Mouse (Mus musculus) mesoderm, embryonic 11.5 days (tissue): ENCODE data around the gene Plekha5.
A peak's percentile ranks its signal among the peaks of the same experiment; 100 is the strongest.

Experiments
- DNase-seq: peaks from one replicate; pipeline ENCODE4 v3.0.0-alpha.2; 2012; ENCODE audit warnings: low read depth, low spot score

Gene Plekha5

DNA sequence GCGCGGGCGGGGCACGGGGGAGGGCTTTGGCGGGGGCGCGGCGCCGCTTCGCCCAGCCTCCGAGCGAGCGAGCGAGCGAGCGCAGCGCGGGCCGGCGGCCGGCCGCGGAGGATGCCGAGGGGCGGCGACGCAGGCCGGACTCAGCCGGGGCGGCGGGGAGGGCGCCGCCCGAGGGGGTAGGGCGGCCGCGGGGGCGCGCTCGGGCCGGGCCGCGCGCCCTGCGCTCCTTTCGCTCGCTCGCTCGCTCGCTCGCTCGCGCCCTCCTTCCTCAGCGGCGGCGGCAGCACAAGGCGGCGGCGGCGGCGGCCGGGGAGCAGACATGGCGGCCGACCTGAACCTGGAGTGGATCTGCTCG, at the start of gene Plekha5:
Gene Plekha5, plus strand, starts transcription at position 209 of the 355 bp plus-strand sequence.
- peak; percentile 81 for DNase-seq

DNA sequence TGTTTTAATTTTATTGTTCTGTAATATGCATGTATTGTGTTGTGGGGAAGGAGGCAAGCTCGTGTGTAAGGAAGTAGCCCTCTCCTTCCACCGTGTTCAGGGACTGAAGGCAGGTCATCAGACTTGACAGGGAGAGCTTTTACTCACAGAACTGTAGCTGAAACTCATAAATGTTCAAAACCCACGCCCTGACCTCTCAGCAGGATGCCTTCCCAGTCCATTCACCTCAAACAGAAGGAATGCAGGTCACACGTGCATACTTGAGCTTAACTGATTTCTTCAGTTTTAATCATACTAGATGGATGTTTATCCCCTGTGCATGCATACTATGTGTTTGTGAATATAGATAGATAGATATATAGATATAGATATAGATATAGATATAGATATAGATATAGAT, 48.2 kb upstream of the Plekha5 start:
- DNase-seq: no peak

GRCm38 (mm10) chr6:140380588-140380987, 43.3 kb upstream of the Plekha5 start:
- DNase-seq: no peak

- no peak for DNase-seq
Measured at GRCm38 (mm10) chr6:140381162-140381561, 42.7 kb upstream of the Plekha5 start.

- DNase-seq: no peak
Measured at GRCm38 (mm10) chr6:140383580-140384400, 40.1 kb upstream of the Plekha5 start.

- no peak for DNase-seq
Measured at GRCm38 (mm10) chr6:140396687-140397086, 27.2 kb upstream of the Plekha5 start.

DNA sequence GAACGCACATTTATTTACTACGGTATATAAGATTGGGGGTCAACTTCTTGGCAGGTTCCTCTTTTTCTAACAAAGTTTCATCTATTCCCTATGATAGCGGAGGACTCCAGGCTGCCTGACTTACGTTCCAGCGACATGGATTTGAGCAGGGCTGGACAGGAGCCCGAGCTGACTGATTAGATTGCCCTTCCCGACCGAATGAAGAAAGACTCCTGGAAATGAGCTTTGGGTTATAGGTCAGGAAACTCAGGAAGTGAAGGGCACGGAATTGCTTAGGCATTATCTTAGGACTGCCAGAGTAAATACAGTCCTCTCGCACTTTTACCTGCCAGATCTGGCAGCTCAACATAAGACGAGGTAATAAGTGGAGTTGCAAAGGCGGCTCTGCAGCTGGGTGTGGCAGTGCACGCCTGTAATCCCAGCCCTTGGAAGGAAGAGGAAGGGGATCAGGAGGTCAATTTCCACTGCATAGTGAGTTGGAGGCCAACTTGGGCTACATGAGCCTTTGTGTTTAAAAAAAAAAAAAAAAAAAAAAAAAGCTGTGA, 21.0 kb upstream of the Plekha5 start:
- DNase-seq: no peak

DNA sequence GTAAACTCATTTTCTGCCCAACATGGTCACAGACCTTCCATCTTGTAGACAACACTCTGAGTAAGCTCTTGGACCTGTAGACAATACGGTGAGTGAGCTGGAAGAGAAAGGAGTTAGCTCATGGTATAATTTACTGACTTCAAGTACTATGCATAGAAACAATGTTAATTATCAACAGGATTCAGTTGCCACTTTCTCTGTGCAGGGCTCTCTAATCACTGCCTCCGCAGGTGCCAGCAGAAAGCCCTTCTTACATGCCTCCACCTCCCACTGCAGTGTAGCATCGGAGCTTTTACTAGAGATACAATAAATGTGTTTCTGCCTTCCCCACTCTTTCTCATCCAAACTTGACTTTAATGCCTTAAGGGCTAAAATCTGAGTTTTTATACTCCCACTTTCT, 11.9 kb upstream of the Plekha5 start:
- no peak for DNase-seq

DNA sequence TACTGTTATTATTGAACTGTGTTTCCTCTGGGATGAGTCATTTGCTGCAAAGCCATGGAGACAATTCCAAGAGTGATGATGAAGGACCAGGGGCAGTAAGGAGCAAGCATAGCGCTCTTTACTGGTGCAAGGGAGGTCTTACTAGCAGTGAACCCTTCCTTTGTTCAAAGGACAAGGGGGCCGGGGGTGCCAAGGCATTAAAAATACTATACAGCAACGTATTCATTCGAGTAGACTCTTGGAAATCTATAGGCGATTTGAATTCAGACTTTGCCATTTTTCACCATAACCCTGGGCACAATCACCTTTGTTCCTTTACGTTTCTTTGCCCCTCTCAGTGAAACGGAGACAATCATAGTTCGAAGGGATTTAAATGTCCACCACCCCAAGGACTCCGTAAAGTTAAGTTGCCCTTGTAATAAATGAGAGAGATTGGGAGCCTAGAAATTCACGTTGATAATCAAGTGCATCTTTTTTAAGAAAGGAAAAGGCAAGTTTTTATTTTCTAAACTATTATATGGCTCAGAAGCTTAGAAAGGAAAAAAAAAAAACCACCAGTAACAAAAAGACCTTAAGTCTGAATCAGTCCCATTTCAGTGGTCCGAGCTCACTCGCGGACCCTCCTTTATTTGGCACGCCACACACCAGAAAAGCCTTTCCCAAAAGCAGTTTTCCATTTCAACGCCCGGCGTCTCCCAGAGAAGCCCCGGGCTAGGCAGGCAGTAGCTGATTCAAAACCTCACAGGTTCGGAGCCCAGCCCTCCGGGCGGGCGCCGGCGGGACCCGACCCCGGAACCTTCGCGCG, 611 bp upstream of the Plekha5 start:
- peak; percentile 11 for DNase-seq

DNA sequence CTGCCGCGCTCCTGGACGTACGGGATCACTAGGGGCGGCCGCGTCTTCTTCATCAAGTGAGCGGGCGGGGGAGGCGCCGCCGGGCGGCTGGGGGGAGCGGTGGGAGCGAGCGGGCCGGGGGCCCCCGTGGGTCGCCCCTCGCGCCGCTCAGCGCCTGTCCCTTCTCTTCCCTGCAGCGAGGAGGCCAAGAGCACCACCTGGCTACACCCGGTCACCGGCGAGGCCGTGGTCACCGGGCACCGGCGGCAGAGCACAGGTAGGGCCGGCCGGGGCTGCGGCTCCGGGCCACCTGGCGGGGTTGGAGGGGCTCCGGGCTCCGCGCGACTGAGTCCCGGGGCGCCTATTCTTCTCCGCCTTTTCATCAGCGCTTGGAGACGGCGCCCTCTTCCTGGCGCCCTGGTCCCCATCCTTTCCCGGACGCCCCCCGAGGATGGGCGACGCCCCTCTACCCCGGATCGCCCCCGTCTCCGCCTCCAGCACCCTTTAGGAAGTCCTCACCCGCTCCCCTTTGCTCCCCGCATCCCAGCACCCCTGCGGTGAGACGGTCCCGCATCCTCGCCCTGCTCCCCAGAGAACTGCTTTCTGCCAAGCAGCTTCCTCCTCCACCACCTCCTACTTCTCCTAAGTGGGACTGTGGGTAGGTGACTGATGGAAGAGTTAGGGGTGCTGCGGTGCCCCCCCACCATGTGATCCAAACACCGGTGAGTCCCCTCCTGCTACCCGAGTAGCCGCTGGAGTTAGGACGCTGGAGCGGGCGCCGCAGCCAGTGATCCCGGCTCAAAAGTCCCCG, 542 bp downstream of the Plekha5 start:
- DNase-seq: peak; percentile 34

DNA sequence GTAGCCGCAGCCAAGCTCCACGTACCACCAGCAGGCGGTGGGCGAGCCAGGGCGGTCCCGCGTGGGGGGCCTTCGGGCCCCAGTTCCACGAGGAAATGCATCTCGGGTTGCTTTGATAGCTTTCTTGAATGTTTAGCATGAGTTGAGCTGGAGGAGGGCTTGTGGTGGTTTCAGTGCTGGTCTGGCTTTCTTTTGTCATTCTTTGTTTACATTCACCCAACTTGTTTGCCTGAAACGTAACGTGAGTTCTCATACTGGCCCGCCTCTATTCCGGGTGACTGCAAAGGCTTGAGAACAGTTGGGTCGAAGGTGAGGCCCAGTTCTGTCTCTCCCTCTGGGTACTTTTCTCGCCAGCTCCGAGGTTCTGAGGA, 1.1 kb downstream of the Plekha5 start:
- peak; percentile 30 for DNase-seq

DNA sequence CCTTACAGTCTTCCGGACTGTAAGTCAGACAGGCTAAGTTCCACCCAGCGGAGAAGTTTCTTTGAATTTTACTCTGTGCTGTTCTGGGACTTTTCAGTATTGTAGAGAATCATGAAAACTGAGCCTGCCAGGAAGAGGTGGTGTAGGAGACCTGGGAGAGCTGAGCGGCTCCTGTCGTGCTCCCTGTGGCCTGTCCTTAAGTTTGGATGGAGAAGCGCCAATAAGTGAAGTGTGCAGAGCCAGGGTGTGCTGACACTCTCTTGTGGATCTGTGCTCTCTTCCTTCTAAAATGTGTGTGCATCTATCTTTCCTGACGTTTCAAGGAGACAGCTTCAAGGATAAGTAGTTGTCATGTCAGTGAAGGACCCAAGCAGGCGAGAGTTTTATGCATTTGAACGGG, 5.4 kb downstream of the Plekha5 start:
- DNase-seq: no peak

DNA sequence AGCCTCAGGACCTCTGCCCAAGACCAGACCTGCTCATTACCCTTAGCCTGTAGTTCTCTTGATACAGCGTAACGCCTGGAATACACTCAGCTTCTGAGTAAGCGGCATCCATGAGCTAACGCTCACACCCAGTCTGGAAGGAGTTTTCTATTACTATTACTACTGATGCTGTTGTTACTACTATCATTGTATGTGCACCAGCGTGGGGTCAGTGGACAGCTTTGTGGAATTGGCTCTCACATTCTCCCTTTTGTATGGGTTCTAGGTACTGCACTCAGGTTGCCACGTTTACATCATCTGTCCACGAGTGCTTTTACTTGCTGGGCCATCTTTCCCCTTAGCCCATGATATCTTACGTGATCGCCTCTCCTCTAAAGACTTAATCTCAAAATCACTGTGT, 8.5 kb downstream of the Plekha5 start:
- no peak for DNase-seq

GRCm38 (mm10) chr6:140443374-140443773, 19.5 kb downstream of the Plekha5 start:
- DNase-seq: peak; percentile 65

DNA sequence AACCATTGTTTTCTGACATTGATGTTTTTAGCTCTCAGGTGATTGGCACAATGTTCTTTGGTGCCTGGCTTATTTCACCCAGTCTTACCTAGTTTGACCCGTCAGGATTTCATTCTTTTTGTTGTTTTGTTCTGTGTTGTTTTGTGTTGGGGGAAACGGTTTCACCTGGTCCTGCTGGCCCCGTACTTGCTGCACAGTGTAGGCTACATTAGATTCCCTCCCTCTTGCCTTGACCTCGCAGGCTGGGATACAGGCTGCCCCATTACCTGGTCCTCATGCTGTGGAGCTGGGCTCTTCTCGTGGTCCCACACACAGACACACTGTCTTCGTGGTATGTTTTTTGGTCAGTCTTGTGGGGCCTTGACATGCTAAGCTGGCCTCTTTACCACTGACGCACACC, 20.3 kb downstream of the Plekha5 start:
- DNase-seq: no peak

DNA sequence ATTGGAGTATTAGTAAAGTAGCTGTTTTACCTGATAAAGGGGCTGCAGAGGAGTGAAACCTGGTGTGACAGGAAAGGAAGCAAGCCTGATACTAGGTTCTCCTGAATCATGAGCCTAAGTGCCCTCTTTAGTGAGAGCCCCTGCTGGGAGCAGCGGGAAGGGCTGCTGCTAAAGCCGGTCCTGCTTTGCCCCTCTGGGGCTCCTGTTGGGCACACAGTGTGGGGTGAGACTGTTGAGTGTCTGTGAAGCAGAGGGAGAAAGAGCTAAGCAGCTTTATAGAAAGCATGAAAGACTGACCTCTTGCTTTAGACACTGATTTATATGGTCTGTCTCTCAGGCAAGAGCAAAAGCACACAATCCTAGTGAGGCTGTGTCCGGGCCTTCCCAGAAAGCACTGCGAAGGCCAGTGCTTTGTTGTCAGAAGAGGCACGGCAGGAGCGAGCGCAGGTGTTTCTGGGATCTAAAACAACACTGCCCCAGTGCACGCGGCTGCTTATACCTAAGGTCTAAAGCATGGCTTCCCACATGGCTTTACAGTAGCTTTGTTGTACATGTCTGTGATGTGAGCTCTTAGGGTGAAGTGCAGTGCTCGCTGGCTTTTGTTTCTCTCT, 21.1 kb downstream of the Plekha5 start:
- DNase-seq: no peak

DNA sequence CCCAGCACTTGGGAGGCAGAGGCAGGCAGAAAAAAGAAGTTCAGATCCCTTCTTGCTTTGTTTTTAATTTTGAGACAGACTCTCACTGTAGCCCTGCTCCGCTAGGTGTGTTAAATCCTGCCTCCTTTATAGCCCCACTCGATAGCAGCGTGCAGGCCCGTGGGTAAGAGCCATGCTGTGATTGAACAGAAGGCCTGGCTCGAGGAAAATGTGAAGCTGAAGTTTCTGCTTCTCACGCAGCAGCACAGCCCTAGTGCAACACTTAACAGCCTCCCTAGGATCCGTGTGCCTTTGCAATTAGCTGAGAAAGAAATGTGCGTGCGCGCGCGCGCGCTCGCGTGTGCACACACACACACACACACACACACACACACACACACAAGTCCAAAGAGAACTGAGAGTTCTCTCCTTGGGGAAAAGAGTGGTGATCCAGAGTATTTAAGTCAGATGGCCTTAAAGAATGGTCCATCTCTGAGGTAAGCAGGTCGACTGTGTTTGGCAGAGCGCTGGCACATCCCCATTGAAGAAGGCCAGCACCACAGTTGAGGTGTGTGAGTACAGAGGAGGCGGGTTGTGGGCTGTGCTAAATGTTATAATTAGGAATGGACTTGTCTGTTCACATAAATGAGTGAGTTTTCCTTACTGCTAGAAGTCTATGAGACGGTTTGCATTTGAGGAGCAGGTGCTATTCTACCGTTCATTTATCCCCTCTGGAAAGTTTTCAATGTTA, 24.3 kb downstream of the Plekha5 start:
- no peak for DNase-seq

- no peak for DNase-seq
Measured at GRCm38 (mm10) chr6:140450693-140451092, 26.8 kb downstream of the Plekha5 start.

GRCm38 (mm10) chr6:140452736-140453135, 28.9 kb downstream of the Plekha5 start:
- no peak for DNase-seq

DNA sequence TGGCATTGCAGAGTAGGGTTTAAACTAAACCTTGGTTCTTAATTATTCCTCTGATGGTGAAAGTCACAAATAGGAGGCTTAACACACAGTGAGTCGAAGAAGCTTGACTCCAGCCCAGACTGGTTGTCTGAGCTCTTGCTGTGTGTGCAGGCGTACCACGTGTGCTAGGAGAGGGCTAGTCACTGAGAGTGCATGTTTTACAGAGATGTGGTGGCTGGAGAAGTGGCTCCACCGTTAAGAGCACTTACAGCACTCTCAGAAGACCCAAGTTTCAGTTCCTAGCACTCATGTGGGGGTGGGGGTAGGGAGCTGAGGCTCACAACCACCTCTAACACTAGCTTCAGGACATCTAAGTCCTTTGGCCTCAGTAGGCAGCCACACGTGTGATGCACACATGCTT, 29.6 kb downstream of the Plekha5 start:
- no peak for DNase-seq

DNA sequence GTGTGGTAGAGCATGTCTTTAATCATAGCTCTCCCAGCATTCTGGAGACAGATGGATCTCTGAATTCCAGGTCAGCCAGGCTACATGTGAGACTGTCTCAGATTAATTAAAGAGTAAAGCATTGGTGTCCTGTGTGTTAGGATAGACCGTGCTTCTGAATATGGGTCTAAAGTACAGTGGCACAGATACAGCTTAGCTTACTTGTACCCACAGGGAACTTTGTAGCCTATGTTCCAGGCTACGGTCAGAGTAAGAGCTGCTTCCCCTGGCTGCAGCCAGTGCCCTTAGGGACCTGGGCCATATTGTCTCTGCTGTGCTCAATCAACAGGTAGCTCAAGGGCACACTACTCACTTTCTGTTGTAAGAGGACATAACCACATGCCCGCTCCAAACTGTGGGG, 30.5 kb downstream of the Plekha5 start:
- DNase-seq: no peak
